Comparison of ENCODE assay signal across 19 mouse cellular contexts in the genomic region with DNA sequence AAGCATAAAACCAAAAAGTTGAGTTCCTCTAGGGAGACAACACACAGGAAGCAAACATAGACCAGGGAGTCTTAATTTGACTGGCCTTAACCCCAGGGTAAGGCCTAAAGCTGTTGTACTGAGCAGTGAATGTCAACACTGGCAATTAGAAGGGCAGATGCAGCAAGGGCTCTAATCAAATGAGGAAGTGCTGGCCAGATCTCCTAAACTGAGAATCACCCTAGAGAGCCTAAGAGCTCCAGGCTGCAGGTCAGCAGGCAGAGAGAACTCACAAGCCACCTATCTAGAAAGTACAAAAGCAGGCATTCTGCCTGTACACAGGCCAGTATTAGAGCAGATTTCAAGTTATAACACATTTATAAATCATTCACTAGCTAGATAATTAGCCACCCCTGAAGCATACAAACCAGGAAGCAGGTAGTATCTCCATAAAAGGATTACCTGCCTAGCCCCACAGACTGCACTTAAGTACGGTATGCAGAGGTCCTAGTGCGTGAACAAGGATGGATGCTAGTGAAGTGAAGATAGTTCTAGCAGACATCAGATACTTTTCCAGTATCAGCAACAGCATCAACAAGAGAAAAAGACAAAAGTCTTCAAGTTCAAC.
DNase-seq lines count a peak whose midpoint lies in the region; ATAC-seq and TF ChIP-seq lines count a peak whose summit lies in the region.
"Had no signal": no experiment of that assay in that cellular context is flagged by ENCODE, and none has a peak within 500 bp of the region (broad histone marks: within the 10 kb centered on the region; RNA-seq: fewer than 3 reads in every experiment).

No protein-coding gene starts in this region.

- H3K9me3 ChIP-seq in midbrain, embryonic 16.5 days (replicated peaks; ENCODE audit: control insufficient read depth, low read length, poor library complexity, severe bottlenecking), result no peaks in the 10 kb centered on the region
- H3K9me3 ChIP-seq in midbrain, postnatal 0 days (ENCODE audit: low read length), result no peaks in the 10 kb centered on the region
- H3K9me3 ChIP-seq: limb, embryonic 12.5 days; midbrain, embryonic 13.5 days; neural tube, embryonic 12.5 days had no signal

- H3K27ac ChIP-seq in midbrain, embryonic 16.5 days (ENCODE audit: low read length), result no peak overlapping the region
- H3K27ac ChIP-seq in midbrain, postnatal 0 days (ENCODE audit: low read depth, low read length), result no peak overlapping the region
- H3K27ac ChIP-seq: limb, embryonic 12.5 days; midbrain, embryonic 13.5 days; neural tube, embryonic 12.5 days had no signal

- TF ChIP-seq CTCF in midbrain, postnatal 0 days (IDR thresholded peaks at IDR 0.05), result no peak

- ATAC-seq in midbrain, embryonic 16.5 days, result 0 out of 2 replicates have a peak, but pooled peaks have one; percentile 45
- no peak for ATAC-seq in midbrain, postnatal 0 days (ENCODE audit: low FRiP score)
- peak; percentile 42 to 69; a peak in 3 of 4 replicates for ATAC-seq in hematopoietic stem cell, adult 5-6 weeks (replicated peaks in 1 of 2; ENCODE audit: insufficient read depth in 1 of 2, low FRiP score in 2 of 2, low TSS enrichment in 1 of 2, low read depth in 1 of 2, poor library complexity in 2 of 2, severe bottlenecking in 2 of 2)
- ATAC-seq: inflammation-experienced regulatory T-cells, adult 6 months; midbrain, embryonic 13.5 days had no signal

- DNase-seq in cerebellum, adult 9-10 months, result peak; percentile 32
- no peak for DNase-seq in cerebellum, adult 11-12 months
- no peak for DNase-seq in midbrain, postnatal 0 days (ENCODE audit: low spot score)
- peak; percentile 43 for DNase-seq in splenic B cell, adult 2 months (ENCODE audit: low read depth, low spot score)
- no peak for DNase-seq in left cerebral cortex, postnatal 14 days (ENCODE audit: low spot score in 2 of 2)
- no peak for DNase-seq in thymus, postnatal 36 days
- DNase-seq: adrenal gland, postnatal 10 days; cerebellum, adult 9-11 months; gastrocnemius, postnatal 14 days; lung, postnatal 36 days; thymus, postnatal 25 days had no signal

- H3K36me3 ChIP-seq in midbrain, embryonic 16.5 days (ENCODE audit: control insufficient read depth, insufficient read depth, low read length), result no peaks in the 10 kb centered on the region
- no peaks in the 10 kb centered on the region for H3K36me3 ChIP-seq in midbrain, postnatal 0 days (ENCODE audit: insufficient read depth, low read length)
- no peaks in the 10 kb centered on the region for H3K36me3 ChIP-seq in splenic B cell, adult 2 months (ENCODE audit: control insufficient read depth, insufficient read depth, low read length, poor library complexity, severe bottlenecking)
- H3K36me3 ChIP-seq: limb, embryonic 12.5 days; midbrain, embryonic 13.5 days; neural tube, embryonic 12.5 days had no signal

- no peak overlapping the region for H3K9ac ChIP-seq in midbrain, embryonic 16.5 days (ENCODE audit: low read depth, low read length)
- no peak overlapping the region for H3K9ac ChIP-seq in midbrain, postnatal 0 days (replicated peaks; ENCODE audit: low read length, poor library complexity, severe bottlenecking)
- H3K9ac ChIP-seq: limb, embryonic 12.5 days; midbrain, embryonic 13.5 days; neural tube, embryonic 12.5 days had no signal

- WGBS in midbrain, embryonic 16.5 days, result 94% methylated on average over 2 of the region's 2 CpGs
- 84% methylated on average over 2 of the region's 2 CpGs for WGBS in midbrain, postnatal 0 days

- H3K27me3 ChIP-seq in midbrain, embryonic 16.5 days (ENCODE audit: control insufficient read depth, insufficient read depth, low read depth, low read length), result no peaks in the 10 kb centered on the region
- H3K27me3 ChIP-seq in midbrain, postnatal 0 days (ENCODE audit: insufficient read depth, low read length), result no peaks in the 10 kb centered on the region
- no peaks in the 10 kb centered on the region for H3K27me3 ChIP-seq in splenic B cell, adult 2 months (ENCODE audit: control insufficient read depth, insufficient read depth, low read length, poor library complexity, severe bottlenecking)
- H3K27me3 ChIP-seq: limb, embryonic 12.5 days; midbrain, embryonic 13.5 days; neural tube, embryonic 12.5 days had no signal

- intact Hi-C loops in left cerebral cortex, postnatal 14 days (cut with DNase I), result no loop called here

- H3K4me1 ChIP-seq in midbrain, embryonic 16.5 days (ENCODE audit: control insufficient read depth, insufficient read depth, low read length), result 0 out of 2 replicates have a peak, but pooled peaks cover 7% of the 10 kb centered on the region
- H3K4me1 ChIP-seq in midbrain, postnatal 0 days (ENCODE audit: insufficient read depth, low read length), result no peaks in the 10 kb centered on the region
- H3K4me1 ChIP-seq: limb, embryonic 12.5 days; neural tube, embryonic 12.5 days had no signal

- no peak overlapping the region for H3K4me3 ChIP-seq in midbrain, embryonic 16.5 days (ENCODE audit: low read depth, low read length)
- H3K4me3 ChIP-seq in midbrain, postnatal 0 days (ENCODE audit: low read depth, low read length), result no peak overlapping the region
- H3K4me3 ChIP-seq: erythroblast, embryonic 14.5 days; limb, embryonic 12.5 days; midbrain, embryonic 13.5 days; neural tube, embryonic 12.5 days had no signal

- no peak overlapping the region for H3K4me2 ChIP-seq in midbrain, embryonic 16.5 days (ENCODE audit: low read length)
- no peak overlapping the region for H3K4me2 ChIP-seq in midbrain, postnatal 0 days (ENCODE audit: low read depth, low read length, poor library complexity, severe bottlenecking)
- H3K4me2 ChIP-seq: heart, embryonic 11.5 days; limb, embryonic 12.5 days; midbrain, embryonic 13.5 days; neural tube, embryonic 12.5 days had no signal

Comparison
In these comparisons a context has a peak if more than half of its experiments do, and no peak if none do; other contexts are left out.
1. DNase-seq: peak in cerebellum, adult 9-10 months (single experiment) and splenic B cell, adult 2 months (single experiment); none in cerebellum, adult 11-12 months (single experiment), midbrain, postnatal 0 days (single experiment), left cerebral cortex, postnatal 14 days (0 of 2) and thymus, postnatal 36 days (0 of 2).